In the genomic region with DNA sequence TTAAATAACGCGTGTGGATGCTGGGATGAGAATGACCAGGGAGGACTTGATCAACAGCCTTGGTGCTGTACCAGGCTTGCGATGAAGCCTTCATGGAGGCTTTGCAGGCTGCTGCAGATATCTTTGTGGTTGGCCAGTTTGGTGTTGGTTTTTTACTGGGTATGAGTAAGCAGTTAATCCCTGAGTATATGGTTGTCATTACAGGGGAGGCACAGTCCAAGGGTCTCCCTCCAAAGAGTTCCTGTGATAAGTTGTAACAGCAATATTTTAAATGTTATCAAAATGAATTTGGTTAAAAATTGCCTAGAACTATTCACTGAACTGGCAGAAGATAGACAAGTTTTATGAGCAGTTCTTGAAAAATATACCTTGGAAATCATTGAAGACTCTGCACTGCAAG, we compare ENCODE assay signal across 28 mouse cellular contexts.
"Had no signal": no experiment of that assay in that cellular context is flagged by ENCODE, and none has a peak within 500 bp of the region (broad histone marks: within the 10 kb centered on the region; RNA-seq: fewer than 3 reads in every experiment).

No protein-coding gene starts in this region.

- H3K9me3 ChIP-seq: embryonic facial prominence, embryonic 10.5 days; embryonic facial prominence, embryonic 12.5 days; embryonic facial prominence, embryonic 13.5 days; embryonic facial prominence, embryonic 15.5 days; forebrain, embryonic 10.5 days; forebrain, embryonic 12.5 days; forebrain, embryonic 13.5 days; forebrain, embryonic 15.5 days had no signal

- H3K4me1 ChIP-seq: embryonic facial prominence, embryonic 10.5 days; embryonic facial prominence, embryonic 12.5 days; embryonic facial prominence, embryonic 15.5 days; forebrain, embryonic 10.5 days; forebrain, embryonic 12.5 days; forebrain, embryonic 13.5 days; forebrain, embryonic 15.5 days had no signal

- H3K36me3 ChIP-seq: forebrain, embryonic 12.5 days had no signal

- DNase-seq: cerebellum, adult 2 months; cerebellum, adult 8-10 months; cerebellum, adult 9-10 months; cerebellum, adult 9-11 months; cerebellum, postnatal 10 days; cerebellum, postnatal 14 days; cerebellum, postnatal 25 days; cerebellum, postnatal 36 days; embryo, embryonic 11 days; forebrain, postnatal 0 days; gastrocnemius, adult 2 months; gastrocnemius, postnatal 10 days; gastrocnemius, postnatal 14 days; gastrocnemius, postnatal 25 days; gastrocnemius, postnatal 36 days; heart, adult 18-20 months; heart, adult 2 months had no signal

- H3K4me2 ChIP-seq: embryonic facial prominence, embryonic 12.5 days; embryonic facial prominence, embryonic 13.5 days; embryonic facial prominence, embryonic 15.5 days; forebrain, embryonic 12.5 days; forebrain, embryonic 13.5 days; forebrain, embryonic 15.5 days had no signal

- H3K9ac ChIP-seq: embryonic facial prominence, embryonic 12.5 days; embryonic facial prominence, embryonic 13.5 days; embryonic facial prominence, embryonic 15.5 days; forebrain, embryonic 12.5 days; forebrain, embryonic 13.5 days; forebrain, embryonic 15.5 days; forebrain, postnatal 0 days had no signal

- ATAC-seq: forebrain, embryonic 13.5 days; forebrain, embryonic 14.5 days; forebrain, embryonic 15.5 days; forebrain, embryonic 16.5 days; forebrain, postnatal 0 days had no signal

- H3K27me3 ChIP-seq: embryonic facial prominence, embryonic 12.5 days; embryonic facial prominence, embryonic 13.5 days; embryonic facial prominence, embryonic 15.5 days; forebrain, embryonic 12.5 days; forebrain, embryonic 13.5 days; forebrain, embryonic 15.5 days had no signal

- H3K27ac ChIP-seq: embryonic facial prominence, embryonic 10.5 days; embryonic facial prominence, embryonic 12.5 days; embryonic facial prominence, embryonic 13.5 days; embryonic facial prominence, embryonic 15.5 days; forebrain, embryonic 10.5 days; forebrain, embryonic 12.5 days; forebrain, embryonic 13.5 days; forebrain, embryonic 15.5 days; gastrocnemius, adult 2 months; heart, adult 2 months had no signal

- H3K4me3 ChIP-seq: embryonic facial prominence, embryonic 10.5 days; embryonic facial prominence, embryonic 12.5 days; embryonic facial prominence, embryonic 13.5 days; embryonic facial prominence, embryonic 15.5 days; erythroblast, embryonic 14.5 days; forebrain, embryonic 10.5 days; forebrain, embryonic 12.5 days; forebrain, embryonic 13.5 days; forebrain, embryonic 15.5 days; gastrocnemius, adult 2 months; heart, adult 2 months had no signal
